Mouse (Mus musculus): Measurements from ENCODE around the gene Flot1.

GRCm38 (mm10) chr17:35860831-35861197 is 37.8 kb downstream of the Flot1 start:
- TF ChIP-seq POLR2A (IDR thresholded peaks at IDR 0.05; ENCODE audit: extremely low read depth, insufficient read depth, low read length) = no peak
- TF ChIP-seq CTCF (IDR thresholded peaks at IDR 0.05; ENCODE audit: extremely low read depth, insufficient read depth, low read length) = no peak
